Mouse (Mus musculus) embryo, embryonic 11.5 days (tissue): Measurements from ENCODE around the gene Bmpr2.
A peak's percentile ranks its signal among the peaks of the same experiment; 100 is the strongest.

ENCODE experiments used
- DNase-seq: peaks from one replicate; pipeline ENCODE4 v3.0.0-alpha.2; 2012; ENCODE audit warnings: low read depth, low spot score

Bmpr2 gene

DNA sequence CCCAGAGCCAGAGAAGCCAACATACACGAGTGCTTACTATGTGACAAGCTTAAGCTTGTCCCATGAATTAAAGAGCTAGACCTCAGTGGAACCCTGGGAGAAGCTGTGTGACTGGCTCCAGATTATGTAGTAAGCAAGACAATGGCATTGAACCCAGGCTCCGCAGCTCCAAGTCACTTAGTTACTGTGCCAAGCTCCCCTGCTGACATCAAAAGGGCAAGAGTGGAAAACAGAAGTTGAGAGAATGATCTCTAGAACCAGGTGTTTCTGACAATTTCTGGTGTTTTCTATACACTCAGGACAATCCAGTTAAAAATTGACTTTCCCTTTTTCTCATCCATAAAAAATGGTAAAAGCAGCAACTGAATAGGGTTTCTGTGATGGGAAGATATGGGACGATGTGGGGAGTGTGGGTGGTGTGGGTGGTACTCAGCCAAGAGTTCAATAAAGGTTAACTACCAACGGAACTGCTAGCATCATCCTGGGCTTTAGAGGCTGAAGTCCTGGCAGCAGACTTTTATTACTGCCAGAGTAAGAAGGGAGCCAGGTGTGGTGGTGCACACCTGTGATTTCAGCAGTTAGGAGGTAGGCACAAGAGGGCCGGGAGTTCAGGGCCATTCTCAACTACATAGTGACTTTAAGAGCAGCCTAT is 134.1 kb downstream of the Bmpr2 start:
- DNase-seq = no peak

DNA sequence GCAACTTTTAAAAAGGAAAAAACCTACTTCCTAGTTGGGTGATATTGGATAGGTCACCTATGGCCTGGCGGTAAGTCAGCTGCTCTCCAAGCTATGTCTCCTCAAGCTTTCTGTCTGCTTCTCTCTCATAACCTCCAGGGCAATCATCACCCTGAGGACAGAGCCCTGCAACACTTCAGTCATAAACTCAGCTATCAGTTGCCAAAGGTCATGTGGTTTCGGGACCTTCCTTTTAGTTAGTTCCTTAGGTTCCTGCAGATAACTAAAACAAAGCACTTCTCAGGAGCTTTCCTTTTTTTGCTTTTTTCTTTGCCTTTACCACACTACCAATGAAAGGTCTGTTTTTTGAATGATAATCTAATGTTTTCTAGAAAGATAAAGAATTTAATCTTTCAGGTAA is 136.5 kb downstream of the Bmpr2 start:
- no peak for DNase-seq

DNA sequence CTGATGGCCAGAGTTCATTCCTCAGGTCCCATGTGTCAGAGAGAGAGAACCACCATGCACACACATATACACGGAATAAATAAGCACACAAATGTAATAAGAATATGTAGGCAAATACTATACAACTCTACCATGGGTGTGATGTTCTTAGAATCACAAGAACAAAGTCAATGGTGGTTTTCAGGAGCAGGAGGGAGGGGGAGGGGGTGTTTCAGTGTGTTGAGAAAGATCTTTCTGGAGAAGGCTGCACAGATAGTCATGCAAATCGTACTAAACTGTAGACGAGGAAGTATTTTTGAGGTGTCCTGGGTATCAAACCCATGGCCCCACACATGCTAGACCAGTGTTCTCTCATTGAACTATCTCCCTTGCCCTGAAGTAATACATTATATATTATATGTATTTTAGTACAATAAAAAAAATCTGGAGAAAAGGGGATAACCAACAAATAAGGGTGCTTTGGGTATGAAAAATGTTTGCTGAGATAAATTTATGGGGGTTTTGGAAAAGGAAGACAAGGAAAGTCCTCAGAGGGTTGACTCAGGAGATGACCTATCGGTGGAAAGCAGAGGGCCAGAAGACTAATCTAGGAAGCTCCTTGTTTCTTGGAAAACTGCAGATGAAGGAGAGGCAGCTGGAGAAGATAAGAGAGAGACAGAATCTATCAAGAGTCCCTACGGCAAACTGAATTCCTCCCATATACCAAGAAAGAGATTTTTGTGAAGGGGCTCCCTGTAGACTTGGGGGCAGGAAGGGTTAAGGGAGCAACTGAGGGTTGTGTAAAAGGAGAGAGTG is 138.1 kb downstream of the Bmpr2 start:
- no peak for DNase-seq

DNA sequence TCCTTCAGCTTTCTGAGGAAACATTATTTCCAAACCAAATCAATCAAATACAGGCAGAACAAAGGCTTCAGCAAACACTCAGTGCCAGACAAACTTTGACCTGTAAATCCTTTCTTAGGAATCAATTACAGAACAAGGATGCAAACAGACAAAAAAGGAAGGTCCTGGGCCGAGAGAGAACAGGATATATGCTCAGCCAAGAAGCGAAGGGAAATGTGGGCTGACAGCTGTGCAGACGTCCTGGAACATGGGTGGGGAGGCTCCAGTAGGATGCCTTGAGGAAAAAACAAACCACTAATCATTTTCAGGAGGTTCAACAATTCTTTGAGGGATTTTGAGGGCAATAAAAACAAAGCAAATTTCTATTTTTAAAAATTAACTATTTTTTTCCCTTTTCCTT is 139.4 kb downstream of the Bmpr2 start:
- DNase-seq = no peak

DNA sequence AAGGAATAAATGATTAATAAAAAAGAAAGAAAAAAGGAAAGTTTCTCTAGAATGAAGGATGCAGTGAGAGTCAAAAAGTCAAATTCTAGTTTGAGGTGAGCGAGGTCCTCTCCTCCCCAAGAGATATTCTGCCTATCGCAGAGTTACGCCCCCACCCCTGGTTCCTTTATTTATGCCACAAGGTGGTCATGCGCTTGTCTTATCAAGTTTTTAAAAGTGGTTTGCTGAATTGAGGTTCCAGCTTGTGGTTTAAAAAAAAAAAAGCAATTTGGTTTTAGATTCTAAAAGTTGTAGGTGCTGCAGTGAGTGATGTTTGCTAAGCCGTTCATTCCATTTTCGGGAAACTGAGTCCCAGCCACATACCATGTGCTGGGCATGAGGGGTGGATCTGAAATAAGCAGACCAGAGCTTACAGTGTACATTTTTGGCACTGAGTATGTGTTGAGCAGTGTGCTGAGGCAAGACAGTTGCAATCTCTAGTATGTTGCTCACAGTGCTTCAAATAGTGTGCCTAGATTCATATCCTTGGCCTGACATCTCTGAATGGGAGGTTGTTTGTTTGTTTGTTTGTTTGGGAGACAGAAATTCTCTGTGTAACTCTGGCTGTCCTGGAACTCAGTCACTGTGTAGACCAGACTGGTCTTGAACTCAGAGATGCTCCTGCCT is 141.6 kb downstream of the Bmpr2 start:
- DNase-seq = no peak

DNA sequence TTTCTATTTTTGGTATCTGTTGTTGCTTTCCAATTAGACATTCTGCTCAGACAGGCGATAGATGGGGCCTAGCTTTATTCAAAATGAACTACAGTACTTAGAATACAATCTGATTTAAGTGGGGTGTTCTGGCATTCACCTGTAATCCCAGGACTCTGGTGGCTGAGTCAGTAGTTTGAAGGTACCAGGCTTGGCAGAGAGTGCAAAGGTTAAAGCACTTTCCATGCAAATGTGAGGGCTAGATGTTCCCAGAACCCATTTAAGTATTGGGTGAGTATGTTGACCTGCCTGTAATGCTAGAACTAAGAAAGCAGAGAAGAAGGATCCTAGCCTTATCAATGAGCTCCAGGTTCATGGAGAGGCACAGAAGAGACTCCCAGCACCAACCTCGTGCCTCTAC is 142.7 kb downstream of the Bmpr2 start:
- no peak for DNase-seq

DNA sequence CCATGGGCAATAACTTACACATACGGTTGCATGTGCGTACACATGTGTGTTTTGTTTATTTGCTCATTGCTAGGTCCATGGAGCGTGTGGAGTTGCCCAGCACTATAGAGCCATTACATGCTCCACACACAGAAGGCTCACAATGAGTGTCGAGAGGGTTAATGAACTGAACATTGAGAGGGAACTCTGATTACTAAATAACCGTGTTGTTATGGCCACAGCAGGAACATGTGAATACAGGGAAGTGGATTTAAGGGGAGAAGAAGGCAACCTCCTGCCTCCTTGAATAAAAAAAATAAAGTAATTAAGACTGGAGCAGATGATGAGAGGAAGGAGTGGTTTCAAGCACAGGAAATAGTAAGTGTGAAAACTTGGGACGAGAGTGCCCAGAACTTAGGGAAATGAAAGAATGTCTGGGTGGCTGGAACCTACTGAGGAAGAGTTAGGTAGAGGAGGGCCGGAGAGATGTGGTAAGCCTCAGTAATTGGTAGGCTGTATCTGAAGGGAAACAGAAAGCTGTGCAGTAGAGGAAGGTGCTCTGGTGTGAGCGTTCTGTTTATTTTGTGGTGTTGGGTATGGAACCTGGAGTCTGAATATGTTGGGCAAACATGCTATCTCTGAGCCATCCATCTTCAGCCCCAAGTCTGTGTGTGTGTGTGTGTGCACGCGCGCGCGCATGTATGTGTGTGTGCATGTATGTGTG is 143.8 kb downstream of the Bmpr2 start:
- DNase-seq = no peak

DNA sequence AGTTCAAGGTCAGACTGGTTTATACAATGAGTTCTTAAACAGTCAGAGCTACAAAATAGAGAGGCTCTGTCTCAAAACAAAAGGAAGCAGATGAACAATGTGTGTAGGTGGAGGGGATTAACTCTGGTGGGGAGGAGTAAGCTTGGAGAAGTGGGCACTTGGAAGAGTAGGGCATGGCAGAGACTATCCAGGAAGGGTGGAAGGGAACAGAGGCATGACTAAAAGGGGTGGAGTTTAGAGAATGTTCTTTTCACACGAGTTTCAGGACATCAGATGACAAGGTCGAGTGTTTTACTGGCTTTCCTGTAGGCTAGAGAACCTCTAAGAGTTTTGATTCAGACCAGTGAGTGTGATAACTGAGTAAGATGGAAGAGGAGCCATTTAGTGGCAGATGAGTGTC is 144.5 kb downstream of the Bmpr2 start:
- no peak for DNase-seq

DNA sequence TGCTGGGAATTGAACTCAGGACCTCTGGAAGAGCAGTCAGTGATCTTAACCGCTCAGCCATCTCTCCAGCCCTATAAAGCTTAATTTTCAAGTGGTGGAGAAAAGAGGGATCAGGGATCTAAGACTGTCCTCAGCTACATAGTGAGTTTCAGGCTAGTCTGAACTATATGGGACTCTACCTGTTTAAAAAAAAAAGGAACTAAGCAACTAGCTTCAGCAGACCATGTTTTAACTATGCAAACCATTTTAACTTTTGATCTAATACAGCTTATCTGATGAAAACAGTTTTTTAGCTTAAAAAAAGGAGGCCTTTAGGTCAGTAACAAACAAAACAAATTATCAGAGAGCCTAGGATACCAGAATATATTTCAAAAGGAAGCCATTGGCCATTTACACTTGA is 147.7 kb downstream of the Bmpr2 start:
- DNase-seq = no peak

DNA sequence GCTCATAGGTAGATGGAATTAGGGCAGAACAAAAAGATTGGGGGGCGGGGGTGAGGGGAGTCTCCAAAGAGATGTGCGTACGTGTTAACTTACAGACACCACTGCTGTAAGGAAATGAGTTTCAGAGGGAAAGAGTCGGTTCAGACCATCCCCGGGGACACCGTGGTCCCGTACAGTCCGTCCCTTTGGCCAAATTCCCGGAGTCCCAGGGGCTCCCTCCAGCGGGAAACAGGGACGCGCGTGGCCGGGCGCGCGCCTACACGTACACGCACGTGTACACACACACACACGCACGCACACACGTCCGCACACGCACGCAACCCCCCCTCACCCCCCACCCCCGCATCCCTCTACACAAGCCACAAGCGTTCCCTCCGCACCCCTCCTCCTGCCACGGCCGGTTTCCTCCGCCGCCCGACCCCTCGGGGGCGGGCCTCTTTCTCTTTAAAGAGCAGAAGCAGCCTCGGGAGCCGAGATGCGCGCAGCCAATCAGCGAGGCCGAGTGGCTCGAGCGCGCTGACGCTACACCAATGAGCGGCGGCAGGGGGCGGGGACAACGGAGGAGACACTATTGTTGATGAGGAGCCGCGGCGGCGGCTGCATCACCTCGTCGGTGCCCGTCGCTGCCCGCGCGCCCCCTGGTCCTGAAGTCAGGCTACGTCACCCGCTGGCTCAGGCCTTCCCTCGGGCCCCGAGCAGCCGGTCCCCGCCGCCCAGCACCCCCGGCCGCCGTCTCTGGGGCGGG is 149.4 kb downstream of the Bmpr2 start, which contains the start of gene Fam117b:
TSS of gene Fam117b (plus strand) at position 594 of the 745 bp plus-strand sequence.
- peak; percentile 96 for DNase-seq

DNA sequence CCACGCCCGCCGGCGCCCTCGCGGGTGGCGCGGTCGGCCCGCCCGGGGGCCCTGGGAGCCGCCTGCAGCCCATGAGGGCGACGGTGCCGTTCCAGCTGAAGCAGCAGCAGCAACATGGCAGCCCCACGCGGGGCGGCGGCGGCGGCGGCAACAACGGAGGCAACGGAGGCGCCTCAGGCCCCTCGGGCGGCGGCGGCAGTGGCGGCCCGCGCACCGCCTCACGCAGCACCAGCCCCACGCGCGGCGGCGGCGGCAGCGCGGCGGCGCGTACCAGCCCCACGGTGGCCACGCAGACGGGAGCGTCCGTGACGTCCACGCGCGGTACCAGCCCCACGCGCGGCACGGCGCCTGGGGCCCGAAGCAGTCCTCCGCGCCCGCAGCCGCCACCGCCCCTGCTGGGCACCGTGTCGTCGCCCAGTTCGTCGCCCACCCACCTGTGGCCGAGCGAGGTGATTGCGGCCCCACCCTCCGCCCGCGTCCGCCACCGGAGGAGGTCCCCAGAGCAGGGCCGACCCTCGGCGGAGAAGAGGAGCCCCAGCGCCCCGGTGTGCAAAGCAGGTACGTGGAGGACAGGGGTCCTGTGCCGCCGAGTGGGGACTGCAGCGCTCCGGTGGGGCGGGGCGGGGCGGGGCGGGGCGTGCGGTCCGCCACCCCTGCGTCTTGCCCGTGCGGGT is 150.1 kb downstream of the Bmpr2 start:
- DNase-seq = peak; percentile 31

DNA sequence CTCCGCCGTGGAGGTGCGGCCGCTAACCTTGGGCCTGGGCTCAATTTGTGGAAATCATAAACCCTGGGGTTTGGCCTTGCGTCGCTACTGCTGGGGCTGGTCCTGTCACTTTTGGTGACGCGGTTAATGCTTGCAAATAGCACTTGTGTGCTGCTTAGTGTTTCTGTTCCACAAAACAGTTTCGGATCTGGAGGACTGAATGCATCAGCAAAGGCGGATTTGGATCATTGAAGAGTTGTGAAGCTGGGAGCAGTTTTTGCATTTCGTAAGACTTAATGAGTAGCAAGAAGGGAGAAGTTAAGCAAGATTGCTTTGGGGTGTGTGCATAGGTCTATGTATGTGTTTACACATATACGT is 150.6 kb downstream of the Bmpr2 start:
- peak; percentile 11 for DNase-seq

DNA sequence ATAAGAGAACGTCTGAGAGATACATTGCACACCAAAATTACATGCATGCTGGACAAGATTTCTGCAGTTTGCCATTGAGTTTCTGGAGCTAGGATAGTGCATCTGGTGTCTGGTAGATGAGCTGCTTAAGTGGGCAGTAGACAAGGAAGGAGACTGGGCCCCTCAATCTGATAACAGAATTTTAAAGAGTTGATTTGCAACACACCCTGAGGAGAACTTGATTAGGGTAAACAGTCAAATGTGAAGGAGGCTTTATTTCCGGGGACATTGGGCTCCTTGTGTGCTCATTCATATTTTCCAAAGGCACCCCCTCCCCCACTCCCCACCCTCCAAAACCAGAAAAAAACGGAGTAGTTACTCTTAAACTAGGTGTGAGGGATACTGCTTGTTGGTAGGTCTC is 151.6 kb downstream of the Bmpr2 start:
- no peak for DNase-seq

DNA sequence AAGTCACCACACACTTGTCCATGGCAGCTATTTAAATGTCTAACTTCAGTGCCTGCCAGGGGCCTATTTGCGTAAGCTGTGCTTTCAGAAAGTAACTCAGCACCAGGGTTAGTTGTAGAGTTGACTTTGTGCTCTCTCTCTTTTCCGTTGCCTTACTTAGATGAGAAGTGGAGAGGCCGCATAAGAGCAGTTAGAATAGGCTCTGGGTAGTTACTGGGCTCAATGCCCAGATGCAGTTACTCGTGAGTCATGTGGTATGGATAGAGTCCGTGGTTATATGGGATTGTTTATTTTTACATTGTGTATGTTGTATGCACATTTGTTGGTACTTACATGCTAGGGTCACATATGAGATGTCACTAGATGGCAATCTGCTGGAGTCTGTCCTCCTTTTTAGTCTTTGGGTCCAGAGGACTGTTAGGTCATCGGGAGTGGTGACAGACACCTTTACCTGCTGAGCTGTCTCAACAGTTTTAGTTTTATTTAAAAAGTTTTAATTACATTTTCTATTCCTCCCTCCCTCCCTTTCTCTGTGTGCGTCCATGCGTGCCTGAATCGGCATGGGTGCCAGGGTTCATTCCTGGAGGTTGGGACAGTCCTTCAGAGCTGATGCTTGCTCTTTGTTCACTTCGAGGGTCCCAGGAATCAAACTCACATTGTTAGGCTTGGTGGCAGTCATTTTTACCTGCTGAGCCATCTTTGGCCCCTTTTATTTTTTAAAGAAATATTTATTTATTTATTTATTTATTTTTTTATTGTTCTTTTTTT is 152.8 kb downstream of the Bmpr2 start:
- no peak for DNase-seq

DNA sequence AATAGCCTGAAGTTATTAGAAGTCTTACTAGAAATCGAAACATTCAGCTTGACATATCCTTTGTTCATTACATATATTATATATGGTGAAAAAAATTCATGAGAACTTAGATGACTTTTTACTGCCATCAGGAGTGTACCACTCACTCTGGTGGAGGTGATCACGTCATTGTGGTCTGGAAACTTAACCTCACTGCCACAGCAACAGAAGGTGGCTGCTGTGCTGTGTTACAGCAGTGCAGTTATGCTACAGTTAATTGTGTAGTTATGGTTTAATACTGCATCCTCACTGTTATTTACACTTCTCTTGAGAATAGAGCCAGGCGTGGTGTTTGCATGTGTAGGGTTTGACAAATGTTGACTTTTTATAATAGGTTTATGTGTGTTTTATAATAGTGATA is 154.2 kb downstream of the Bmpr2 start:
- DNase-seq = no peak

DNA sequence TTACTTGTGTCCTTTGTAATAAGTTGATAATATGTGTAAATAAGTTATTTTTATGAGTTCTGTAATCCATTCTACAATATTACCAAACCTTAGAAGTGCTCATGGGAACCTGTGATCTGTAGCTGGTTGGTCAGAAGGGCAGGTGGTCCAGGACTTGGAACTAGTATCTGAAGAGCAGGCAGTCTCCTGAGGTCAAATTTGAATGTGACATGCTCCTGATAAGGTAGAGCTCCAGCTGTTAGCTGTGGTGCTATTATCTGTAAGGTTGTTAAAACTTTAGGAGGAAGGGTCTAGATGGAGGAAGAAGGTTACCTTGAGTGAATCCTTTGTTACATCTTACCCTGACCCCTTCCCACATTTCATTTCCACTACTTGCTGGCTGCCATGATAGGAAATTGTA is 154.9 kb downstream of the Bmpr2 start:
- no peak for DNase-seq

DNA sequence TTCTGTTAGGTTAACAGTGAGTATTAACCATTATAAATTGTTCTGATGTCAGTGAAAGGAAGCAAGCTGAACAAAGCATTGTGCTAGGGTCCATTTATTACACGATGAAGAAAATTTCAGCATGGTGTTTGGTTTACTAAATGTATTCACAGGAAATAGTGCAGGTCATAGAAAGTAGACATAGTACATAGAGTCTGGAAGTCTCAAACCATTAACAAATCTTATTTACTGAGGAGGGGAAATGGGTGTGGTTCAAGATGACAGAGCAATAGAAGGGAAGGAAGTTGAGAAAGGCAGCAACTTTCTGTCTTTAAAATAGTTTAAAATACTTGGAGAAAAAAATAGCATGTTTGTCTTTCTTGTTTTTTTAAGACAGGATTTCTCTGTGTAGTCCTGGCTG is 160.0 kb downstream of the Bmpr2 start:
- DNase-seq = no peak

DNA sequence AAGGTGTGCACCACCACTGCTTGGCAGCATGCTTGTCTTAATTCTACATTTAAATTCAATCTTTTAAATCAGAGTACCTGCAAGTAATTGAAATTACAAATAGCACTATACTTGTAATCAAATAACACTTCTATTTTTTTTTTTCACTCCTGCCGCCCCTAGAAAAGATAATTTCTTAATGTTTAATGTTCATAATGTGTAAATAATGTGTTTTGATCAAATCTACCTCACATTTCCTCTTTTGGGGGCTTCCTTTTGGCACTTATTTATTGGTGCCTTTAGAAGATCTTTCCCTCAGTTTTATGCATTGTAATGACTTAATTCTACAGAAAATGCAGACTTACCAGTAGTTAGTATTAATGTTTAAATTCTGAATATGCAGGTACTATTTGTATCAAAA is 160.5 kb downstream of the Bmpr2 start:
- no peak for DNase-seq

DNA sequence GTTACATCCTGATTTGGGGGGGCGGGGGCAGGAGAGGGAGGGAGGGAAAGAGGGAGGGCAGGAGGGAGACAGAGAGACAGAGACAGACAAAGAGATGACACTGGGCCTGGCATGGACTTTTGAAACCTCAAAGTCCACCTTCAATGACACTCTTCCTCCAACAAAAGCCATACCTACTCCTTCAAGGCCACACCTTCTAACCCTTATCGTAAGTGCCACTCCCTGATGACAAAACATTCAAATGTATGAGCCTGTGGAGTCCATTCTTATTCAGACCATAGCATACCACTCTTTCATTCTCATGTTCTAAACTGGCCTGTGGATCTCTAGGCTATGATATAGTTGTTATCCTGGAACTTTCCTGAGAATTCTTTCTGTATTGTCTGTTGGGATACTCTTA is 161.2 kb downstream of the Bmpr2 start:
- no peak for DNase-seq

DNA sequence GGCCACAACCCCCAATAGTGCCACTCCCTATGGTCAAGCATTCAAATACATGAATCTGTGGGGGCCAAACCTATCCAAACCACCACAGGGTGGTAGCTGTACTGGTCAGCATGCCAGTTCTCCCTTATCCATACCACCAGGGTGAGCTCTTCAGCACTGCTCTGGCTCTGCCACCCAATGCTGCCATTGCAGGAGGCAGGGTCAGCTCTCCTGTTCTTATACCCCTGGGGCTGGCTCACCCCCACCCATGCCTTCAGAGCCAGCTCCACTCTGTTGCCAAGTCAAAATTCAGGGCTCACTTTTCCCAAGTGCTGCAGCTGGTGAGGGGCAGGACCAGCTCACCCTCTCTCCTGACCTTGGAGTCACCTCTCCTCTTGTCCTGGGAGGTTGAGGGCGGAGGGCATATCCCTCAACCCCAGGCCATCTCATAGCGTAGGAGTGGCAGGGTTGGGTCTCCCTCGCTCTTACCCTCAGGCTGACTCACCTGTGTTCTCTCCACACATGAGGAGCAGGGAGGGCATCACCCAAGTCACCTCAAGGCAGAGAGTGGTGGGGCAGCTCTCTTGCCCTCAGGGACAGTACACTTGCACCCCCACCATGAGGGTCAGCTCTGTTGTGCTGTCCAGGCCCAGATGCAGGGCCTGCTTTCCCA is 162.9 kb downstream of the Bmpr2 start:
- DNase-seq = no peak
